Mouse (Mus musculus): ENCODE measurements around the gene Ptpn20. TPM values are rescaled to one million over a fixed set of nuclear protein-coding genes. Genes with fewer than 3 reads are reported as not detected.

Gene Ptpn20
- polyA plus RNA-seq, 1 experiment, result not detected

GRCm38 (mm10) chr14:33639357-33639756 lies 50.4 kb downstream of the Ptpn20 start:
- H3K27me3 ChIP-seq (ENCODE audit: control insufficient read depth, insufficient read depth, low read length), result no peaks in the 10 kb centered on the region
- no peak overlapping the region for H3K27ac ChIP-seq (ENCODE audit: insufficient read depth, low read depth, low read length)
- H3K36me3 ChIP-seq (ENCODE audit: control insufficient read depth, insufficient read depth, low read length), result no peaks in the 10 kb centered on the region
- H3K4me3 ChIP-seq (ENCODE audit: low read depth, low read length), result no peak overlapping the region
- TF ChIP-seq CTCF (IDR thresholded peaks at IDR 0.05; ENCODE audit: extremely low read depth, insufficient read length, insufficient replicate concordance, low read depth, low read length), result no peak
- TF ChIP-seq POLR2A (IDR thresholded peaks at IDR 0.05; ENCODE audit: low read depth, low read length), result no peak
- H3K4me1 ChIP-seq (ENCODE audit: control insufficient read depth, insufficient read depth, insufficient read length, low read length), result no peaks in the 10 kb centered on the region
- 74% methylated on average over 5 of the region's 5 CpGs for WGBS

- Histone ChIP-seq H3K4me3 (ENCODE audit: low read depth, low read length) (no peak overlapping the region), H3K27me3 (ENCODE audit: control insufficient read depth, insufficient read depth, low read length) (no peaks in the 10 kb centered on the region), H3K27ac (ENCODE audit: insufficient read depth, low read depth, low read length) (no peak overlapping the region), H3K4me1 (ENCODE audit: control insufficient read depth, insufficient read depth, insufficient read length, low read length) (no peaks in the 10 kb centered on the region), H3K36me3 (ENCODE audit: control insufficient read depth, insufficient read depth, low read length) (no peaks in the 10 kb centered on the region)
- TF ChIP-seq POLR2A (IDR thresholded peaks at IDR 0.05; ENCODE audit: low read depth, low read length), result no peak
- 91% methylated on average over 9 of the region's 9 CpGs for whole genome bisulfite sequencing
Observed at GRCm38 (mm10) chr14:33650721-33651120, 61.7 kb downstream of the Ptpn20 start.

- no peaks in the 10 kb centered on the region for H3K4me1 ChIP-seq (ENCODE audit: control insufficient read depth, insufficient read depth, insufficient read length, low read length)
- H3K4me3 ChIP-seq (ENCODE audit: low read depth, low read length), result no peak overlapping the region
- no peak for TF ChIP-seq POLR2A (IDR thresholded peaks at IDR 0.05; ENCODE audit: low read depth, low read length)
- H3K27ac ChIP-seq (ENCODE audit: insufficient read depth, low read depth, low read length), result no peak overlapping the region
- WGBS, result 76% methylated on average over 7 of the region's 7 CpGs
- no peaks in the 10 kb centered on the region for H3K27me3 ChIP-seq (ENCODE audit: control insufficient read depth, insufficient read depth, low read length)
- no peaks in the 10 kb centered on the region for H3K36me3 ChIP-seq (ENCODE audit: control insufficient read depth, insufficient read depth, low read length)
Observed at GRCm38 (mm10) chr14:33657471-33657901, 68.5 kb downstream of the Ptpn20 start.

GRCm38 (mm10) chr14:33658331-33658730 lies 69.3 kb downstream of the Ptpn20 start:
- H3K4me3 ChIP-seq (ENCODE audit: low read depth, low read length), result no peak overlapping the region
- TF ChIP-seq CTCF (IDR thresholded peaks at IDR 0.05; ENCODE audit: extremely low read depth, insufficient read length, insufficient replicate concordance, low read depth, low read length) (no peak), POLR2A (IDR thresholded peaks at IDR 0.05; ENCODE audit: low read depth, low read length) (no peak)
- WGBS, result 82% methylated on average over 2 of the region's 2 CpGs
- H3K27me3 ChIP-seq (ENCODE audit: control insufficient read depth, insufficient read depth, low read length), result no peaks in the 10 kb centered on the region
- H3K27ac ChIP-seq (ENCODE audit: insufficient read depth, low read depth, low read length), result no peak overlapping the region
- no peaks in the 10 kb centered on the region for H3K4me1 ChIP-seq (ENCODE audit: control insufficient read depth, insufficient read depth, insufficient read length, low read length)
- H3K36me3 ChIP-seq (ENCODE audit: control insufficient read depth, insufficient read depth, low read length), result no peaks in the 10 kb centered on the region

GRCm38 (mm10) chr14:33662080-33662479 lies 73.1 kb downstream of the Ptpn20 start:
- Histone ChIP-seq H3K36me3 (ENCODE audit: control insufficient read depth, insufficient read depth, low read length) (no peaks in the 10 kb centered on the region), H3K4me1 (ENCODE audit: control insufficient read depth, insufficient read depth, insufficient read length, low read length) (no peaks in the 10 kb centered on the region), H3K27me3 (ENCODE audit: control insufficient read depth, insufficient read depth, low read length) (no peaks in the 10 kb centered on the region), H3K4me3 (ENCODE audit: low read depth, low read length) (no peak overlapping the region), H3K27ac (ENCODE audit: insufficient read depth, low read depth, low read length) (no peak overlapping the region)
- TF ChIP-seq POLR2A (IDR thresholded peaks at IDR 0.05; ENCODE audit: low read depth, low read length) (no peak), CTCF (IDR thresholded peaks at IDR 0.05; ENCODE audit: extremely low read depth, insufficient read length, insufficient replicate concordance, low read depth, low read length) (no peak)
- 74% methylated on average over 9 of the region's 9 CpGs for WGBS

- H3K4me1 ChIP-seq (ENCODE audit: control insufficient read depth, insufficient read depth, insufficient read length, low read length), result no peaks in the 10 kb centered on the region
- no peak for TF ChIP-seq CTCF (IDR thresholded peaks at IDR 0.05; ENCODE audit: extremely low read depth, insufficient read length, insufficient replicate concordance, low read depth, low read length)
- TF ChIP-seq POLR2A (IDR thresholded peaks at IDR 0.05; ENCODE audit: low read depth, low read length), result no peak
- H3K27me3 ChIP-seq (ENCODE audit: control insufficient read depth, insufficient read depth, low read length), result no peaks in the 10 kb centered on the region
- H3K4me3 ChIP-seq (ENCODE audit: low read depth, low read length), result no peak overlapping the region
- H3K36me3 ChIP-seq (ENCODE audit: control insufficient read depth, insufficient read depth, low read length), result no peaks in the 10 kb centered on the region
- no peak overlapping the region for H3K27ac ChIP-seq (ENCODE audit: insufficient read depth, low read depth, low read length)
- WGBS, result 88% methylated on average over 6 of the region's 6 CpGs
Observed at GRCm38 (mm10) chr14:33666301-33666700, 77.3 kb downstream of the Ptpn20 start.

GRCm38 (mm10) chr14:33669891-33670290 lies 80.9 kb downstream of the Ptpn20 start:
- TF ChIP-seq POLR2A (IDR thresholded peaks at IDR 0.05; ENCODE audit: low read depth, low read length) (no peak), CTCF (IDR thresholded peaks at IDR 0.05; ENCODE audit: extremely low read depth, insufficient read length, insufficient replicate concordance, low read depth, low read length) (no peak)

More at GRCm38 (mm10) chr14:33669891-33670290, 80.9 kb downstream of the Ptpn20 start:
- H3K4me3 ChIP-seq (ENCODE audit: low read depth, low read length), result no peak overlapping the region
- H3K27me3 ChIP-seq (ENCODE audit: control insufficient read depth, insufficient read depth, low read length), result no peaks in the 10 kb centered on the region
- no peak overlapping the region for H3K27ac ChIP-seq (ENCODE audit: insufficient read depth, low read depth, low read length)
- WGBS, result 86% methylated on average over 11 of the region's 11 CpGs
- H3K4me1 ChIP-seq (ENCODE audit: control insufficient read depth, insufficient read depth, insufficient read length, low read length), result no peaks in the 10 kb centered on the region
- H3K36me3 ChIP-seq (ENCODE audit: control insufficient read depth, insufficient read depth, low read length), result no peaks in the 10 kb centered on the region

Measured in small intestine, adult 2 months (tissue).